Mouse (Mus musculus): Measurements from ENCODE around the gene Mtmr4.
A peak's percentile ranks its signal among the peaks of the same experiment; 100 is the strongest.

The Mtmr4 gene

DNA sequence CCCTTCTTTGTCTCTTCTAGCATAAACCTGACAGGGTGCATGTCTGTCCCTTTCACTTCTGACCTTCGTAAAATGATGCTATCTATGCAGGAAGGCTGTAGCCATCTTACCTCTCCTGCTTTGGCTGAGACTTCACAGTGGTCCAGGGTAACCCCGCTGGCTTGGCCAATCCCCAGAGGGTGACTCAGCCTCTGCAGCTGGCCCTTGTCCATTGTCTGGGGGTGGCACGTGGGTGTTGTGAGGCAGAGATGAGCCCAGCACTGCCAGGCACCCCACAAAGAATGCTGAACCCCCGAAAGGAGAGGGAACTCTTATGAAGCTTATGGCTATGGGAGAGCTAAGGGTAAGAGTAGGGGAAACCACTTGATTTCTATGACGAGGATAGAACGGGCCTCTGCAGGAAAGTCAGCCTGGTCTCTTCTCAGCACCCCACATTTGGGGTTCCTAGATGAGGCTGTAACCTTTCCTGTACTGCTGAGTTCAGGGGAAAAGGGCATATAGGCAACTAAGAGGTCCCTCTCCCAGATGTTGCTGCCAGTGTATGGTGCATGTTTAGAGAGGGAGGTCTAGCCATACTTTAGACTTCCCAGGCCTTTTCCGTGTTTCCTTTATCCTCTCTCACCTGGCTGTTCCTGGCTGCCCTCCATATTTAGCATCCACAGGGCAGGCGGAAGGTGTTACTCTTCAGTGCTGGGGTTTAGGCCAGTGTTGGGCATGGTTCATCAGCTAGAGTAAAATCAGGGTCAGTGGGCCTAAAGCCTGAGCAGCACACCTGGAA lies 9.8 kb upstream of the Mtmr4 start:
- ATAC-seq (ENCODE audit: low TSS enrichment), result 0 out of 2 replicates have a peak, but pooled peaks have one; percentile 2

DNA sequence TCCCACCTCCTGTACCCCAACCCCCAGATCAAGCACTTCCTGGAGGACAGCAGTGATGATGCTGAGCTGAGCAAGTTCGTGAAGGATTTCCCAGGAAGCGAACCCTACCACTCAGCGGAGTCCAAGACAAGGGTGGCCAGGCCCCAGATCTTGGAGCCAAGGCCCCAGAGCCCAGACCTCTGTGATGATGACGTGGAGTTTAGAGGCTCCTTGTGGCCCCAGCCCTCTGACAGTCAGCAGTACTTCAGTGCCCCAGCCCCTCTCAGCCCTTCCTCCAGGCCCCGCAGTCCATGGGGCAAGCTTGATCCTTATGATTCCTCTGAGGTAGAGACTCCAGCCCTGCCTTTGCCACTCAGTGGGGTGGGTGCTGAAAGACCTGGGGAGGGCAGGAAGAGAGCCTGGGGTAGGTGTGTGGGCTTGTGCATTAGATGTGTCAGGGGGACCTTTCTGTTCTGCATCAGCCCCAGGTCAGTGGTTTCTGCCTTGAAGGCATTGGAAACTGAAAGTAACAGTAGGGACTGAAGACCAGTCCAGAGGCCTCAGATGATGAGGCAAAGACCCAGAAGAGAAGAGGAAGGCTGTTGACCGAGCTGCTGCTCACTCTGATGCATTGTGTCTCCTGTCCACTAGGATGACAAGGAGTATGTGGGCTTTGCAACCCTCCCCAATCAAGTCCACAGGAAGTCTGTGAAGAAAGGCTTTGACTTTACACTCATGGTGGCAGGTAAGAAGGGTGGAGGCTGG lies 8.5 kb upstream of the Mtmr4 start:
- ATAC-seq (ENCODE audit: low TSS enrichment), result no peak

DNA sequence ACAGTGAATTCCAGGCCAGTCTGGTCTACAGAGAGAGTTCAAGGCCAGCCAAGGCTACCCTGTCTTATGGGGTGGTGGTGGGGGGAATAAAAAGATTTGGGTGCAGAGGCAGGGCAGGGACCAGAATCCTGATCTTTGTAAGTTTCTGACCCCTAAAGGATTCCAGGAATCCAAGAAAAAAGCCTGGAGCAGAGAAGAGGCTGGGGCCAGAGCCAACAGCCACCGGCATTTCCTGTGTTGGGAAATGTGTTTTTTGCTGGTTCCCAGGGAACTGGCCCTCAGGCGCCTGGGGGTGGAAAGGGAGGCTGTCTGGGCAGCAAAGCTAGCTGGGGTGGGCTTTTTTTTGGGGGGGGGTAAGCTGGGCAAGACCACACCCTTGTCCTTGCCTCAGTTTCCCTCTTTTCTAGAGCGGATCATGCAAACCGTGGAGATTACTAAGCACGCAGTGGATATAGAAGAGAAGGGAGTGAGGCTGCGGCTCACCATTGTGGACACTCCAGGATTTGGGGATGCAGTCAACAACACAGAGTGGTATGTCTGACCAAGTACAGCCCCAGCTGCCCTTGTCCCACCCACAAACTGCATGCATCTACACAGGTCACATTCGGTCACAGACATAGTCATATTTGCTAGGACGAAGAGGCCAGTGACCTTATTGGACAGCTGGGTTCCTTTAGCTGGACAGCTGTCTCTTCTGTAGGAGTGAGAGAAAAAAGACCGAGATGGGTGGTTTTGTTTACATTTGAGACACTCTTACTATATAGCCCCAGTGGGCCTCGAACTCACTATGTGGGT lies 7.1 kb upstream of the Mtmr4 start:
- no peak for ATAC-seq (ENCODE audit: low TSS enrichment)

DNA sequence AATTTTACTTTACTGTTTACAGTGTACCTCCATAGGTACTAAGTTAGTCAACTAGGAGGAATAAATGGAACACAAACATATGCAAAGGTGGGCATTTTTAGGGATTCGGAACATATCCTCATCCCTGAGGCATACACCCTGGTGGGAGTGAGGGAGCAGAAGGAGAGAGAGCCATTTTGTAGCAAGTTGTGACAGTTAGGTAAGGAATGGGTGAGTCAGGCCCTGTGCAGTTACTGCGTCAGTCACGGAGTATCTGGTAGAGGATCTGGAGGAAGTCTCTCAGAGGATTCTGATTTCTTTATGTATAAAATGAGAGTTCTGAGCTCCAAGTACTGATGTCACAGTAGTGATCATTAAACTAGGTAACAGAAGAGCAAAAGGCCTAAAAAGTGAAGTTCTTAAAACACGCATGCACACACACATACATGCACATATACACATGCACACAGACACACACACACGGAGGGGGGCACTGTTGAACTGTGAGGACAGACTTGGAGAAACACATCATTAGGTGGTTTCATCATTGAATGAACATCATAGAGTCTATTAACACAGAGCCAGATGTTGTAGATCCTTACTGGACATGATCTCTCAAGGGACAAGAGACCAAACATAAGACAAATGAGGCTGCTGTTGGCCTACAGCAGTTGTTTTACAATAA lies 4.6 kb upstream of the Mtmr4 start:
- no peak for ATAC-seq (ENCODE audit: low TSS enrichment)

DNA sequence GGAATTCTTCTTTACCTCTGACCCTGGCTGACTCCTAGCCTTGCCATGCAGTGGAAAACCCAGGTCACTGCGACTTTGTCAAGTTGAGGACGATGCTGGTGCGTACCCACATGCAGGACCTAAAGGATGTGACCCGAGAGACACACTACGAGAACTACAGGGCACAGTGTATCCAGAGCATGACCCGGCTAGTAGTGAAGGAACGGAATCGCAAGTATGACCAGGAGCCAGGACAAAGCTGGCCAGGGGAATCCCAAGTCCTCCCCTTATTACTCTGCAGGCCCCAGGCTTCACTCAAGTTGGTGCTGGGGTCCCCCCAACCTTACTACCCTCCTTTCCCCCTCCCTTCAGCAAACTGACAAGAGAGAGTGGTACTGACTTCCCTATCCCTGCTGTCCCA lies 2.4 kb upstream of the Mtmr4 start:
- no peak for ATAC-seq (ENCODE audit: low TSS enrichment)

DNA sequence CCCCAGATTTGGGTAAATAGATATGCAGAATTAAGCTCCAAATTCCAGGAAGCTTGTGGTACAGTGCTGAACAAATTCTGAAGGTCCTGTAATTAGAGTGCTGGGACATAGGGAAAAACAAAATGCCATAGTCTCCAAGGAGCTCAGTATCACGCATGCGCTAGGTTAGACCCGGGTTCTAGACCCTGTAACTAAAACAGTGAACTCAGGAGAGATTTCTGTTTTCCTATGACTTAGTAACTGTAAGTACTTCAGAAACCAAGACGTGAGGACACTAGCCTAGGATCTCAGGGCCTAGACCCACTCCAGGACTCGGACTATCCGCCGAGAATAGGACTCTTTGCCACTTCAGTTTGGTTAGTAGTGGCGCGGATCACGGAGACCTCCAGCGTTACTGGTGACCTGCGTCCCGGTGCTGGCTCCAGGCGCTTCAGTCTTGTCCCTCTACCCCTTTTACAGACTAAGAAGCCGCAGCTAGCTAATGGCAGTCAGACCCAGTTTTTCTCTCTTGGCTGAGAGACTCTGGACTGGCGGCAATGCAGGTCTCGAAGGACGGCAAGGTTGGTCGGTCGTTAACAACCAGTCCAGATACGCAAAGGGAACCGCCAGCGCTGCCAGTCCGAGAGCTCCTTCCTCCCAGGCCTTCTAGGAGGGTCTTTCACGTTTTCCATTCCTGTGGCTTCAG lies 979 bp upstream of the Mtmr4 start:
- no peak for ATAC-seq (ENCODE audit: low TSS enrichment)

DNA sequence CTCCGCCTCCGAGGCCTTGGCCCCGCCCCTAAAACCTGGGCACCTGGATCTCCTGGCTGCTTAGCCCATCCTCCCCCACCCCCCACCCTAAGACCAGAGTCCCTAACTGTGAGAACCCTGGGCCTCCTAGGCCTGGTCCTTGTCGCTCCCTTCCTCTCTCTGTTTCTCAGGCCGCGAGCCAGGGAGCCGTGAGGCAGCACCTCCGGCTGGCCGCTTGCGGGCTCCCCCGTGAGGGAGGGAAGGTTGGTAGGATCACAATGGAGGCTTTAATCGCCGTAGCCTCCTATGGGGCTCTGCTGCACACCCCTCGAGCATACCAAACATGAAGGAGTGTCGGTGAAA lies 363 bp downstream of the Mtmr4 start:
- peak; percentile 1 for ATAC-seq (ENCODE audit: low TSS enrichment)

DNA sequence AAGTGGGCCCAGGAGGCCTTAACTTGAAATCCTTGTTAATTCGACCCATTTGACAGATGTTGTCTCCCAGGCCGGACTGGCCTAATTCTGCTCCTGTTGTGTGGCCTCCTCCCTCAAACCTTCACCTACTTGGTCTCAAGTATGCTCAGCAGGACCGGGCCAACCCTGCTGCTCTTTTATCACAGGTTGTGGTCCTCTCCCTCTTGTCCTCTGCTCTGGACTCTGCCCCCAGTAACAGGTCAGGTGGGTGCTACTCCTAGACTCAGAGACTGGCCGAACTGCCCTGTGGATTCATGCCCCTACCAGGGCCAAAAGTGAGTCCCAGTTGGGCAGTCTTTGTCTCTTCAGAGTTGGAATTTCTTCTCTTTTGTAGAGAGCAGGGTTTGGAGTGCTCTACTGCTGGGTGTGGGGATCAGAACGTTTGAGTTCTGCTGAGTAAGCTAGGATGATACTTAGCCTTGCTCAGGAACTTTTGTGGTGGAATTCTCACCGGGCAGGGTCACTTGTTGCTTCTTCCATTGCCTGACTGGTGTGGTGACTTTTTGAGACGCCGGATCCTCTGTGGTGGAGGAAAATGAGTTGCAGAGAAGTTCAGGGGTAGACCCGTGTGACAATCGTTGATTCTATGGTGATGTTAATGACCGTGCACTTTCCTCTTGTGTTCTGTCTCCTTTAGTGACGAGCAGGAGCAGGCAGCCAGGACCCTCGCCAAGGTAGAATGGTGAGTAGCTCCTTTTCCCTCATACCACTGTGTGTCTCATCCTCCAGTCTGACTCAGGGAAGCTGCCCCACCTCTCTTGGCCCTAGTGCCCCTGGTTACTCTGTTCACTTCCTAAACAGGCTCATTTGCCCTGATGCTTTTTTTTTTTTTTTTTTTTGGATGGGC lies 994 bp downstream of the Mtmr4 start:
- ATAC-seq (ENCODE audit: low TSS enrichment), result no peak

DNA sequence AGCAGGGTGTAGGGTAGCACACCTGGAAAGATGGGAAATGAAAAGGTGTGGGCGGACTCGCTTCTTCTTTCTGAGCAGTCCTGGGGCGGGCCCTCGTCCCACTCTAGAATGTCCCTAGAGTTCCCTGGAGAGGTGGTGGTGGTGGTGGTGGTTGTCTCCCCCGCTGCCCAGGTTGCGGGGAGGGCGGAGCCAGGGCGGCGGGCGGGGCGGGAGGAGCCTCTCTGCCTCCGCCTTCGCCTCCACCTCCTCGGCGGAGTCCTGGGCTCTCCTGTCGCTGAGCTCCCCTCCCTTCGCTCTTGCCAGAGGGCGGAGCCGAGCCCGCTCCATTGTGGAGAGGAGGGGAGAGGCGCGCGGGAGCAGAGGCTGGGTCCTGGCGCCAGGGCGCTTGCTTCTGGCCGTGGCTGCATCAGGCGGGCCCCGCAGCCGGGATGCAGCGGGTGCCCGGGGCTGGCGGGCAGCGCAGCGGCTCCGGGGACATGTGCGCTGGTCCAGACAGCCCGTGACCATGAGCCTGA lies 3.4 kb downstream of the Mtmr4 start:
- peak; percentile 58 for ATAC-seq (ENCODE audit: low TSS enrichment)

DNA sequence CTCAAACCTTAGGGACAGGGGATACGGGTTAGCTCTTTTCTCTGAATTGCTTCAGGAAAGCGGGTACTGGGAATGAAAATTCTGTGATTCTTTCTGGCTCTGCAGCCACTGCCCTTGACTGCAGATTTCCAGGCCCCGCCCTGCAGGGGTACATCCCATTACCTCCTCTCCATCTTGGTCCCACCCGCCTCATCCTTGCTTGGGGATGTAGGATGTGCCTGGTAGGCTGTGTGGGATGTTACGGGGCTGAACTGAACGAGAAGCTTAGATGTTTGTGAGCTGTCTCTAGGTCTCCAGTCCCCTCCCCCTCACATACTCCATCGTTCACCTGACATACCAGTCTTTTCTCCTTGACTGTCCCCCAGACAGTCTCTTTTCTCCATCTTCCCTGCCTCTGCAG lies 4.0 kb downstream of the Mtmr4 start:
- no peak for ATAC-seq (ENCODE audit: low TSS enrichment)

DNA sequence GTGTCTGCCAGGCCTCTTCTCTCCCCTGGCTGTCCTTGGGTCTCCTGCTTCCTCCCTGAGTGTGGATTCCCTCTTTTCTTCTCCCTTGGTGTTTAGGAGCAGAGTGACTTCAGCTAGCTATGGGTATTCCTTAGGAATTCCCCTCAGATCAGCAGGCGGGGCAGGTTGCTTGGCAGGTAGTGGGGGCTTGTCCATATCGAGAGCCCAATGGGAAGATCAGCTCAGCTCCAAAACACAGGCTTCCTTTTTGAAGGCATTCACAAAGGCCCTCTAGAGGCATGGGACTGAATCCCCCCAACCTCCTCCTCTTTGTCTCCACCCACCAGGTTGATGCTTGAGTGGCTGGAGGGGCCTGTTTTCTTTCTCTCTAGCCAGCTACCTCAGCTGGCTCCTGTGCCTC lies 4.5 kb downstream of the Mtmr4 start:
- no peak for ATAC-seq (ENCODE audit: low TSS enrichment)

DNA sequence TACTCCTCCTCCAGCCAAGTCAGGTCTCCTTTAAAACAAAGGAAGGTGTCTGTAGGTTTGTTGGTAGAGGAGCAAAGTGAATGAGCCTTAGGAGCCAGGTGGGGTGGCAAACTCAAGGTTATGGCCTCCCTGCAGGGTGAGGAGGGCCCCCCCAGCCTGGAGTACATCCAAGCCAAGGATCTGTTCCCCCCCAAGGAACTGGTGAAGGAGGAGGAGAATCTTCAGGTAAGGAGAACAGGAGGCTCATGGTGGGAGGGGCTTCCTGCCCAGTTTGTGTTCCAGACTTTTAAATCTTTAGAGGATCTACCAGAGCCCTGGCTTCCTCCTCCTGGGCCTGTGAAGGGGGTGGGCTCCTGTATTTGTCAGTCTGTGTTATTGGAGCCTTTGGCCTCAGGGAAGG lies 5.1 kb downstream of the Mtmr4 start:
- no peak for ATAC-seq (ENCODE audit: low TSS enrichment)

DNA sequence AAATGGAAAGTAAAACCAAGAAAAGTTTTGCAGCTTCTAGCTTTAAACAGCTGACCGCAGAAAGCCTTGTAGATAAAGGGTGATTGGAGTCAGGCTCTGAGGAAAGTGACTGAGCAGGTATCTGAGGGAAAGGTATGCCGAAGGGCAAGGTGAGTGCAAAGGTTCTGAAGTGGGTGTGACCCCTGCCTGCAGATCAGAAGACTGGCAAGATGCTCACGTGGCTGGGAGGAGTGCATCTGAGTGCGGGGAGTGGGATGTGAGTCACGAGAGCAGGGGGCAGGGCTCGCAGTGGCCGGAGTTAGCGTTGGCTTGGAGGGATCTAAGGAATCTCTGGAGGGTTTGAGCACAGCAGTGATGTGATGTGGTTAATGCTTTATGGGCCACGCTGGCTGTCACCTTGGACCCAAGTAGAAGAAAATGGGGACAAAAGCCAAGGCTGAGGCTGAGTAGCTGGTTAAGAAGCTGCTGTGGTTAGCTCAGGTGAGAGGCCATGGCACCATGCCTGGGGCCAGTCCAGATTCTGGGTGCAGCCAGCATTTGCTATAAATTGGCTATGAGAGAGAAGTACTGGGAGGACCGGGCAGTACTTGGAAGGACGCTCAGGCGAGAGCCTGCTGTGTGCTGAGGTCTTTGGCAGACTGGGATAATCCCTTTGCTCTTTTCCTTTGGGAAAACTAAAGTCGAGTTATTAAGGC lies 7.6 kb downstream of the Mtmr4 start:
- ATAC-seq (ENCODE audit: low TSS enrichment), result no peak

DNA sequence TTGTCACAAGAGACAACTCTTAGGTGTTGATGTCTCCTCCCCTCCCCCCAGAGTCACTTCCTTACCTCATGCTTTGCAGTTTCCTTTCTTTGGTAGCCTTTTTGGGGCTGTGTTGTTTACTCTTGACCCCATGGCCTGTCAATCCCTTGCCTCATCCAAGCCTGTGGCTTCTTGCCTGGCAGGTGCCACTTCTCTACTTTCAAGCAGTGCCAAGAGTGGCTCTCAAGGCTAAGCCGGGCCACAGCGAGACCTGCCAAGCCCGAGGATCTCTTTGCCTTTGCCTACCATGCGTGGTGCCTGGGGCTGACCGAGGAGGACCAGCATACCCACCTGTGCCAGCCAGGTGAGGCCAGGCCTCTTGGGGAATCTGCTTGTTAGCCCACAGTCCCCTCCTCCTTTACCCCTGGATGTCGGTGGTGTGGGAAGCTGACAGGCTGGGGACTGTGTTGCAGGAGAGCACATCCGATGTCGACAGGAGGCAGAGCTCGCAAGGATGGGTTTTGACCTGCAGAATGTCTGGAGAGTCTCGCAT lies 8.4 kb downstream of the Mtmr4 start:
- ATAC-seq (ENCODE audit: low TSS enrichment), result no peak

DNA sequence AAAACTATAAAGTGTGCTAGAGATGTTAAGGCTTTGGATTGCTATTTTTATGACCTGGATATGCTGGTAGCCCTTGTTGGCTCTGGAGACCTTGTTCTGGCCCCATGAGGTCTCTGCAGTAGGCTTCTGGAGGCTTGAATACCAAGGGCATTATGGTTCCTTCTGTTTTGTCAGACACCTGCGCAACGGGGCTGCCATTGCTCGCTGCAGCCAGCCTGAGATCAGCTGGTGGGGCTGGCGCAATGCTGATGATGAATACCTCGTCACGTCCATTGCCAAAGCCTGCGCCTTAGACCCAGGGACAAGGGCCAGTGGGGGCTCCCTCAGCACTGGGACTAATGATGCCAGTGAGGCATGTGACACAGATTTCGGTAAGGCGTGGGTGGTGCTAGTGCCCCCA lies 10.3 kb downstream of the Mtmr4 start:
- ATAC-seq (ENCODE audit: low TSS enrichment), result no peak

DNA sequence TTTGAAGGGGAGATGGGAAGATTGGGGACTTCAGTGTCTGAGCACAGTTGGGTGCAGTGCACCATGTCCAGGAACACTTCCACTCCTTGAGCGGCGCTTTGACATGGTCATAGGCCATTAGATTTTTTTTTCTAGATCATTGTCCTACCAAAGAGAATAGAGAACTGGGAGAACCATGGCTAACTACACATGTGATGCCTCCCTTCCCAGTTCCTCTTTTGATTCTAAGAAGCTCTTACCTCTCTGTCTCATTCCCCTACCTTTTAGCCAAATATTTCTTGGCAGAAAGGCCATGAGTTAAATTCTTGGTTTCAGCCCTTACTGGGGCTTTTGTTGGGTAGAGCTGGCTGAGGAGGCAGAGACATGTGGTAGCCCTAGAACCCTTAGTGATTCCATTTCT lies 11.6 kb downstream of the Mtmr4 start:
- ATAC-seq (ENCODE audit: low TSS enrichment), result no peak

DNA sequence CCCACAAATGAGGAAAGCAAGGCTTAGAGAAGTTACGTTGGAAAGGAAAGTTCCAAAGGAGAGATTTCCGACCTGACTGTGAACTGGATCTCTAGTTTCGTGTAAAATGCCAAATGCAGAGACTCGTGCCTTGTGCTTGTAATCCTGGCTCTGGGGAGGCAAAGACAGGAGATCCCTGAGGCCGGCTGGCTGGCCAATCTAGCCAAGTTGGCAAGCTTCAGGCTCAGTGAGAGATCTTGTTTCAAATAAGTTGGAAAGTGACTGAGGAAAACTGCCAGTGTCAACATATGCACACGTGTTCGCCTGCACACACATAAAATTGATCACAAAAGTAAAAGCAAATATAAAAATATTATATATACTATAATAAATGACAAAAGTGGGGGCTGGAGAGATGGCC lies 17.3 kb downstream of the Mtmr4 start:
- no peak for ATAC-seq (ENCODE audit: low TSS enrichment)

DNA sequence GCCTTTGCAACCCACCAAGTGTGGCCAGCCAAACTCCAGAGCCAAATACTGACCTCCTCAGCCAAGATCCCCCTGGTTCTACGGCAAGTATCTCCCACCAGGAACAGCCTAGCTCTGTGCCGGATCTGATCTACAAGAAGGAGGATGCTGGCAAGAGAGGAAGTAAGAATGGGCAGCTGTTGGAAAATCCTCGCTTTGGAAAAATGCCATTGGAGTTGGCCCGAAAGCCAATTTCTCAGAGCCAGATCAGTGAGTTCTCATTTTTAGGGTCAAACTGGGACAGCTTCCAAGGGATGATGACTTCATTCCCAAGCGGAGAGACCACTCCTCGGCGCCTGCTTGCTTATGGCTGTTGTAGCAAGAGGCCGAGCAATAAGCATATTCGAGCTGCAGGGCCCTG lies 19.6 kb downstream of the Mtmr4 start:
- no peak for ATAC-seq (ENCODE audit: low TSS enrichment)

DNA sequence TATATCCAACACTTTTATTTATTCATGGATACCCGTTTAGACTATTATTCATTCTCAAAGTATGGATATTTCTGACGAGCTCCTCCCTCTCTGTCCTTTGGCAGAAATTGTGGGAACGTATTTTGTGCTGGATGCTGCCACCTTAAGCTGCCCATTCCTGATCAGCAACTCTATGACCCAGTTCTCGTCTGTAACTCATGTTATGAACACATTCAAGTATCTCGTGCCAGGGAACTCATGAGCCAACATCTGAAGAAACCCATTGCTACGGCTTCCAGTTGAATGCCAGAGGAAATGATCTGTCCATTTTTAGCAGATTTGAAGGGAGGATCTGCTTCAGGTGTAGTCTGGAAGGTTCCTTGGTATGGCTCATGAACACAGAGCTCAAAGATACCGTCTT lies 22.0 kb downstream of the Mtmr4 start:
- no peak for ATAC-seq (ENCODE audit: low TSS enrichment)

DNA sequence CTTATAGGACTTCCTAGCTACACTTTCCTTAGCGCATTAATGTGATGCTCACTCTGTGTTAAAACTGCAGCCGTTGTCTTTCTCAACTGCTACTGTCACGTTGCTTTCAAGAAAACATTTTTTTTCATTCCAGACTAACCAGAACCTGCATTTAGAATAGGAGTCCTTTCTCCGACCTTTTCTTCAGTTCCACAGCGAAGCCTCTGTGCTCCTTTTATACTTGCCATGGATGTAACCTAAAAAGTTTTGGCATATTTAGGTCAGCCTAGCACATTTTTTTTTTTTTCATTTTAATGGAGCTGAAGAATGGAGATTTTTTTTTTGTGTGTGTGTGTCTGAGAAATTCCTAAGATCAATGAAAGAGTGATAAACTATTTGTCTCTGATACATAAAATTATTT lies 23.6 kb downstream of the Mtmr4 start:
- no peak for ATAC-seq (ENCODE audit: low TSS enrichment)

All from frontal cortex, adult (tissue).